Mouse (Mus musculus): Measurements from ENCODE around the gene Fam216b. TPM values are rescaled to one million over a fixed set of nuclear protein-coding genes. Genes with fewer than 3 reads are reported as not detected.

The Fam216b gene
- total RNA-seq, 1 experiment from 2014 or later, result not detected

GRCm38 (mm10) chr14:78048674-78049073 lies 40.1 kb downstream of the Fam216b start:
- no peak for ATAC-seq (replicated peaks; ENCODE audit: low read depth, poor library complexity, severe bottlenecking)

GRCm38 (mm10) chr14:78048258-78048657 lies 40.5 kb downstream of the Fam216b start:
- ATAC-seq (replicated peaks; ENCODE audit: low read depth, poor library complexity, severe bottlenecking), result no peak

DNA sequence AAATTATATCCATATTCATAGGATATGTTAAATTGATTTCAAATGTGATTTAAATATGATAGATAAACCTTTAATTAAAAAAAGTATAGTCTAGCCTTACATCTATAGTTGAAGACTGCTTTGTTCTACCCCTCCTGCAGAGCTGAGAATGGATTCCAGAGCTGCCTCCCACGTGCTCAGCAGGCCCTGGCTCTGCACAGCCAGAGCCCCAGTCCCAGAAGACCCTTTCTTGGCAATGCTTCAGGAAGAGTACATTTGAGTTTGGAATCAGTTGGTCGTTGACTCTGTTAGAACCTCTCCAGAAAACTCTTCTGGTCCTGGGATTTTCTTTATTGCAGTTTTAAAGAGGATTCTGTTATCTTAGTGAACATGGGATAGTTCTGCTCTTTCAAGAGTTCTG lies 45.7 kb downstream of the Fam216b start:
- no peak for ATAC-seq (replicated peaks; ENCODE audit: low read depth, poor library complexity, severe bottlenecking)

DNA sequence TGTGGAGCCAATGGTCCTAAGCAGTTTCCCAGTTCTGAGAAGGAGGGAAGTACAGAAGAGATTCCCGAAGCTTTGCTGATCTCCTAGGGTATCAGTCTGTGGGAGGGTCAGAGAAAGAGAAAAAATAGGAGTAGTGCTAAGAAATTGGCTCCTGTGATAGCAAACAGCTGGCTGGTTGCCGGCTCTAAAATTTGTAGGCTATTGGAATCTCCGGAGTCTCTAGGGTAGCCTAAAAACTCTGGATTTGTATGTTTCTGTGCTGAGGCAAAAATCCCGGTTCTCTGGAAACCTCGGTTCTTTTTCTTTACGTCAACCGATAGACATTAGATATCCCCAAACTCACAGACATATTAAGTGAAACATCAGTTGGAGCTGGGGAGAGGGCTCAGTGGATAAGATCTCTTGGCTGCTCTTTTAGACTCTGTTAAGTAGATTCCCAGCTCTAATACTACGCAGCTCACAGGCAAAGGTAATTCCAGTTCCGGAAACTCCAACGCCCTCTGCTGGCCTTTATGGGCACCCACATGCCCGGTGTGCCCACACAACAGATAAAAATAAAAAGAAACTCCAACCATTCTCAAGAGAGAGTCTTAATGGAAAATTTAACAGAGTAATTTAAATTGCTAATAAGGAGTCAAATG lies 46.8 kb downstream of the Fam216b start:
- ATAC-seq (replicated peaks; ENCODE audit: low read depth, poor library complexity, severe bottlenecking), result no peak

- no peak for ATAC-seq (replicated peaks; ENCODE audit: low read depth, poor library complexity, severe bottlenecking)
Observed at GRCm38 (mm10) chr14:78040643-78041042, 48.2 kb downstream of the Fam216b start.

- no peak for ATAC-seq (replicated peaks; ENCODE audit: low read depth, poor library complexity, severe bottlenecking)
Observed at GRCm38 (mm10) chr14:78038876-78039275, 49.9 kb downstream of the Fam216b start.

Other genes with a start within 250 kb of the Fam216b start
- 36.6 and 67.0 TPM in 2 replicates for gene Dnajc15, start 213.9 kb downstream of the Fam216b start, total RNA-seq (2017)
- 63.5 and 64.7 TPM in 2 replicates for gene Epsti1, start 184.8 kb downstream of the Fam216b start, total RNA-seq (2017)
- 0.23 TPM in 1 of 2 replicates, not detected in the other for gene Tnfsf11, start 219.0 kb upstream of the Fam216b start, total RNA-seq (2017)